Mouse (Mus musculus) ES-Bruce4 (cell line): ENCODE data around the gene Cd300c.

Experiments used
- CTCF ChIP-seq: IDR thresholded peaks from one replicate; pipeline ENCODE4 v1.8.1; 2011; ENCODE audit warnings: low read depth, low read length
- POLR2A ChIP-seq: IDR thresholded peaks from one replicate; pipeline ENCODE4 v1.8.1; 2011; ENCODE audit warnings: low read length; ENCODE audit not compliant: insufficient read depth

DNA sequence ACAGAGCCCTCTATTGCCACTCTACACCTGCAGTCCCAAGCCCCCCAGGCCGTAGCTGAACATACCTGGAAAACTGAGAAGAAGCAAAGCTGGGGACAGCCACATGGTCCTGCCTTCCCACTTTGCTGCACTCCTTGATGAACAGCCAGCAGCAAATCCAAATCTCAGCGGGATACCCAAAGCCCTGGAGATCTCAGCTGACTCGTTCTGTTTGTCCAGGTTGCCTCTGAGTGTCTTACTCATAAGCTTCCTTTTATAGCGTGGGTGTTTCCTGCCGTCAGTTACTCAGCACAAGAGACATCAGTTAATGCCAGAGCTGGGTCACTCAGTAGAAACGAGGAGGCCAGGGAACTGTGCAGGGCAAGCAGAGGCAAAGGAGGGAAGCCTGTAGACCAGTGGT lies 34.8 kb downstream of the Cd300c start, which contains the start of gene Cd300lb:
- TF ChIP-seq CTCF, result no peak
- no peak for TF ChIP-seq POLR2A
